Mouse (Mus musculus): ENCODE results near the gene Rrp9.

DNA sequence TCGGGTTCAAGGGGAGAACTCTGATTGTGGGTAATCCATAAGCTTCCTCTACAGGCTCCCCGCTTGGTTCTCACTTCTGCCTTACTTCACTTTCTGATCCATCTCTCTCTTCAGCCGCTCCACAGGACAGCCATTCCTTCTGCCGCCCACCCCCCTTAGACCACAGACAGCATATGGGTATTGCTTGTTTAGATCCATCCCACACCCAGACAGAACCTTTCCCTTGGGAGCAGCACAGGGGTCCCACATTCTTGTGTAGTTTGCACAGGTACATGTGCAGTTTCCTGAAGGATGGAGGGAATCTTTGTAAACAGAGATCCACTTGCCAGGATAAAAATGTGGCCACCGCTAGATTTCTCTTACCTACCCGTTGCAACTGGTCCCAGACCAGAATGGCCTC, 23.4 kb upstream of the Rrp9 start:
- no peak for TF ChIP-seq SIN3A (IDR thresholded peaks at IDR 0.05; ENCODE audit: low read length)
- no peak for TF ChIP-seq ZNF384 (IDR thresholded peaks at IDR 0.05; ENCODE audit: low read depth, low read length)
- TF ChIP-seq USF1 (IDR thresholded peaks at IDR 0.05; ENCODE audit: low read depth, low read length): no peak
